Mouse (Mus musculus) spleen, adult 2 months (tissue): ENCODE results near the gene Papln. TPM values are rescaled to one million over a fixed set of nuclear protein-coding genes. Genes with fewer than 3 reads are reported as not detected.

Experiments
- DNase-seq, 2 experiments: peaks; one replicate each; pipeline versions ENCODE4 v3.0.0 to v3.0.0-alpha.2; 2012 to 2021; ENCODE audit warnings: low spot score in 2 of 2, low read depth in 1 of 2
- H3K27ac ChIP-seq: fragments of 200-500 bp; 2 replicates; pipeline ENCODE4 v1.5.1; 2012; ENCODE audit warnings: low read length, inconsistent platforms; ENCODE audit not compliant: insufficient read depth
- H3K27me3 ChIP-seq: fragments of 200-500 bp; 2 replicates; pipeline ENCODE4 v1.6.1; 2012; ENCODE audit warnings: mild to moderate bottlenecking, moderate library complexity, low read length, inconsistent platforms; ENCODE audit not compliant: control insufficient read depth, insufficient read depth
- H3K36me3 ChIP-seq: fragments of 200-500 bp; 2 replicates; pipeline ENCODE4 v1.6.1; 2012; ENCODE audit warnings: mild to moderate bottlenecking, low read length, inconsistent platforms; ENCODE audit not compliant: control insufficient read depth, insufficient read depth
- H3K4me1 ChIP-seq: fragments of 200-500 bp; 2 replicates; pipeline ENCODE4 v1.6.1; 2011; ENCODE audit warnings: inconsistent platforms; ENCODE audit not compliant: control insufficient read depth, insufficient read depth, insufficient read length
- H3K4me3 ChIP-seq: fragments of 200-500 bp; 2 replicates; pipeline ENCODE4 v1.5.1; 2011; ENCODE audit warnings: mild to moderate bottlenecking, inconsistent platforms; ENCODE audit not compliant: insufficient read depth, insufficient read length; ENCODE audit errors: extremely low read depth
- CTCF ChIP-seq: fragments of 200-500 bp; IDR thresholded peaks from 2 replicates; pipeline ENCODE4 v1.5.1; 2011; ENCODE audit warnings: mild to moderate bottlenecking, inconsistent platforms; ENCODE audit not compliant: insufficient read depth, insufficient read length, insufficient replicate concordance; ENCODE audit errors: extremely low read depth
- POLR2A ChIP-seq: fragments of 200-500 bp; IDR thresholded peaks from 2 replicates; pipeline ENCODE4 v1.6.1; 2011; ENCODE audit warnings: low read depth, low read length, inconsistent platforms
- WGBS: fragments of 180-500 bp; shearing (Covaris S2); methylation state at CpG from one replicate; pipeline ENCODE4 v1.1.7; 2018; 5-methylcytosine and 5-hydroxymethylcytosine counted together
- polyA plus RNA-seq: library from polyadenylated mRNA; depleted of rRNA; stranded (reverse); fragments of >200 nt; gene quantifications from 2 replicates; pipeline ENCODE4 v1.2.3, GENCODE M21; 2012

Gene Papln
- polyA plus RNA-seq, 1 experiment = 1.5 TPM

GRCm38 (mm10) chr12:83792706-83793410 lies 29.4 kb downstream of the Papln start:
- no peaks in the 10 kb centered on the region for H3K4me1 ChIP-seq
- no peaks in the 10 kb centered on the region for H3K27me3 ChIP-seq
- peaks cover 16% of the 10 kb centered on the region for H3K36me3 ChIP-seq
- H3K27ac ChIP-seq = no peak overlapping the region
- 94% methylated on average over 10 of the region's 10 CpGs for WGBS
- DNase-seq = no peak
- TF ChIP-seq POLR2A = no peak
- TF ChIP-seq CTCF = no peak
- no peak overlapping the region for H3K4me3 ChIP-seq

GRCm38 (mm10) chr12:83795051-83795450 lies 31.6 kb downstream of the Papln start:
- H3K4me1 ChIP-seq = no peaks in the 10 kb centered on the region
- DNase-seq = no peak
- no peaks in the 10 kb centered on the region for H3K27me3 ChIP-seq
- H3K27ac ChIP-seq = no peak overlapping the region
- H3K4me3 ChIP-seq = no peak overlapping the region
- 78% methylated on average over 2 of the region's 2 CpGs for WGBS
- TF ChIP-seq POLR2A = no peak
- no peak for TF ChIP-seq CTCF
- peaks cover 33% of the 10 kb centered on the region for H3K36me3 ChIP-seq

- 94% methylated on average over 6 of the region's 7 CpGs for WGBS
- DNase-seq = no peak
- Histone ChIP-seq H3K4me3 (no peak overlapping the region), H3K4me1 (no peaks in the 10 kb centered on the region), H3K27ac (no peak overlapping the region), H3K36me3 (peaks cover 35% of the 10 kb centered on the region), H3K27me3 (no peaks in the 10 kb centered on the region)
- no peak for TF ChIP-seq CTCF
- TF ChIP-seq POLR2A = no peak
These were observed 32.2 kb downstream of the Papln start for GRCm38 (mm10) chr12:83795586-83795985.

GRCm38 (mm10) chr12:83798313-83798712 lies 34.9 kb downstream of the Papln start:
- Histone ChIP-seq H3K27me3 (no peaks in the 10 kb centered on the region), H3K4me3 (no peak overlapping the region), H3K36me3 (peaks cover 38% of the 10 kb centered on the region), H3K27ac (no peak overlapping the region), H3K4me1 (no peaks in the 10 kb centered on the region)
- no peak for TF ChIP-seq CTCF
- TF ChIP-seq POLR2A = no peak
- no peak for DNase-seq
- WGBS = 95% methylated on average over 5 of the region's 5 CpGs

- Histone ChIP-seq H3K36me3 (peaks cover 41% of the 10 kb centered on the region), H3K4me1 (no peaks in the 10 kb centered on the region), H3K27me3 (no peaks in the 10 kb centered on the region), H3K27ac (no peak overlapping the region), H3K4me3 (no peak overlapping the region)
- DNase-seq = no peak
- WGBS = 86% methylated on average over 9 of the region's 9 CpGs
- no peak for TF ChIP-seq POLR2A
- no peak for TF ChIP-seq CTCF
These were observed 37.5 kb downstream of the Papln start for GRCm38 (mm10) chr12:83800943-83801342.

GRCm38 (mm10) chr12:83803641-83804040 lies 40.2 kb downstream of the Papln start:
- H3K27ac ChIP-seq = no peak overlapping the region
- H3K36me3 ChIP-seq = peaks cover 48% of the 10 kb centered on the region
- WGBS = 94% methylated on average over 7 of the region's 7 CpGs
- TF ChIP-seq POLR2A = no peak
- TF ChIP-seq CTCF = no peak
- H3K4me3 ChIP-seq = no peak overlapping the region
- H3K27me3 ChIP-seq = no peaks in the 10 kb centered on the region
- DNase-seq = no peak
- H3K4me1 ChIP-seq = no peaks in the 10 kb centered on the region

GRCm38 (mm10) chr12:83811901-83812300 lies 48.5 kb downstream of the Papln start:
- Histone ChIP-seq H3K4me3 (no peak overlapping the region), H3K36me3 (peaks cover 10% of the 10 kb centered on the region), H3K4me1 (no peaks in the 10 kb centered on the region), H3K27ac (no peak overlapping the region), H3K27me3 (no peaks in the 10 kb centered on the region)
- no peak for TF ChIP-seq POLR2A
- TF ChIP-seq CTCF = no peak
- WGBS = 83% methylated on average over 3 of the region's 3 CpGs
- no peak for DNase-seq
